Mouse (Mus musculus): ENCODE data around the gene Mapk6.

Gene Mapk6

DNA sequence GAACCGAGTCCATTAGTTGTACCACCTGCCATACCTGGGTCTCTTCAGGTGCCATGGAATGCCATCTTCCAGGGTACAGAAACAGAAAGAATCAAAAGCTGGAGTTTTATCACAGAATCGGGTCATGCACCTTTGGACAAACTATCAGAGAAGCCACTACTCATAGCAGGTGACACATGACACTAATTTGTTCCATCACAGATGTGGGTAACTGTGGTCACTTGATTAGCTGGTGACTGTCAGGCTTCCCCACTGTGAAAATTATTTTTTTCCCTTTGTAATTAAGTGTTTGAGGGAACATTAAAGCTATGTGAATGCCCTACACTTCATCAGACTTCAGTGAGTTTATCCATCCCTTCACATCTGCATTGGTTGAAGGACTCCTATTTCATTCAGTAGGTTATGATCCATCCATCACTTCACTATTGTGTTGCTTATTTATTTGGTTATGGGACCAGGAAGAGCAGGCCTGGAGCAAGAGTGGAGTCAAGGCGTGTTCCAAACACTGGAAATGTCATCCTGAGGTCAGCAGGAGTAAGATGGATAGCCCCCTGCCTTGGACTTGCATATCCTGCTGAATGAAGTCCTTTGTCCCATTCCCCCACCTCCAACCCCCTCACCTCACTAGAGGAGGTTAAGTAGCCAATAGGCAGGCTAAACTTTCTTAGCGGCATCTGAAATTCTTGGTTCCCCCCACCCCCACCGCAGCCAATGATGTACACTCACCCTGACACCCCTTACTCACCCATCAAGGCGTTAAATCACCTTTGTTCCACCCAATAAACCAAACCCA is 14.7 kb upstream of the Mapk6 start:
- DNase-seq (ENCODE audit: extremely low spot score) = no peak

DNA sequence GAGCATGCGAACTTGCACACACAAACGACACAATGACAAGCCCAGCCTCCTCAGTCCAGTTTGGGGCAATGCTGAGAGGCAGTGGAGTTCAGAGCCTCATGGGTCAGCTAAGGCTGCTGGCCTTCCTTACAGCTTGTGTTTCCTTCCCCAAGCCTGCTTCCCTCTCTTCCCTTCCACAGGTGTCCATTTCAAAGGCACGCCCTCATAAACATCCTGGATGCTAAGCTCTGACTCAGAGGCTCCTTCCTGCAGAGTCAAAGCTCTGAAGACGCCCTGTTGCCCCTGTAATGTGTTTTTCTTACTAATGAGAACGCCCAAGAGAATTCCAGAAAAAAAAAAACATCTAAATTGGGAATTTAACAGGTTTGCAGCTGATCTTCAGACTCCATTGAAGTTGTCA is 13.9 kb upstream of the Mapk6 start:
- no peak for DNase-seq (ENCODE audit: extremely low spot score)

DNA sequence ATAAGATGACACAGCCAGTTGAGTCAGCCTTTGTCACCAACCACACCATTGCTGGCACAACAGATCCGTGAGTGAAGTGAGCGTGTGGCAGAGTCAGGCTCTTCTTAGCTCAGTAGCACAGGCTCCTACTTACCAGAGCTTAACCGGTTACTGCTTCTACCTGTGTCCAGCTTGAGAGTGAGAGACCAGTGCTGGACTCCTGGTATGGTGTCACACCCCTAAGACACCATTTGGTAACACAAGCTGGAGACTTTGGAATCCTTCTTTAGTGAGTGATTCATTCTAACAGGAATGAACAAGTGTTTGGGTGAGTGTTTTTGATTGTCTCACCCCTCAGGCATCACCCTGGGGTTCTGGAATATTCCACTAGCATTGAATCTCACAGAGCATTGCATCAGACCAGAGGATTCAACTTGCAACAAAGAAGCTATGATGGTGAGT is 12.5 kb upstream of the Mapk6 start:
- DNase-seq (ENCODE audit: extremely low spot score) = no peak

DNA sequence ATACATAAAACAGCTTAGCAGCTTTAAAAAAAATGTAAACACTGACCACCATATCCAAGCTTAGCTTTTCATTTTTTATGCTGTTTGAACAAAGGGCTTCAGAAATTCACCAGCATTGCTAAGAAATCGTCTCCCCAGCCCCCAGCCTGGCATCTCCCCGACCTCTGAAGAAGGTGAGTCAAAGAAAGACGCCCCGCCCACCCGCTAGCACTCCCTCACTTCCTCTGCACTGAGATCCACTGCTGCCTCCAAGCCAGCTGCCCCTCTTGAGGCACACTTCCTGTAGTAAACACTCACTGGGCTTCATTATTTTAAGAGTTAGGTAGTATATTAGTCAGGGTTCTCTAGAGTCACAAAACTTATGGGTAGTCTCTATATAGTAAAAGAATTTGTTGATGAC is 4.4 kb upstream of the Mapk6 start:
- DNase-seq (ENCODE audit: extremely low spot score) = no peak

DNA sequence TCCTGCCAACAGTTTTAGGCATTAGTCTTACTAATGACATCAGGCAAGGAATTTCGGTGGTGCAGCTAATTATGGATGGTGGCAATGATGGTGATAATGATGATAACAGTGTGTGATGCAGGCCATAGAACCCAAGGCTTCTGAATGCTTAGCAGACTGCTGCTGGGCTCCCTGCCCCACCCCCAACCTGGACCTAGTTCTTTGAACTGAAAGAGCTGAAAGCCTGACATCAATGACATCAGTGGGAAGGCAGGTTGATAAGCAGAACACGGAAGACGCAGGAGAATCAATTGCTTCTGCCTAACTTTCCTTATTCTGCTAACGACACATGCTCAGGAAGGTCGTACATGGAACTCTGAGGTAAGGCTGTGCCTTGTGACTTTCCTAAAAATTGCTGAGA is 3.4 kb upstream of the Mapk6 start:
- DNase-seq (ENCODE audit: extremely low spot score) = no peak

GRCm38 (mm10) chr9:75411584-75411983 is 1.8 kb upstream of the Mapk6 start:
- no peak for DNase-seq (ENCODE audit: extremely low spot score)

DNA sequence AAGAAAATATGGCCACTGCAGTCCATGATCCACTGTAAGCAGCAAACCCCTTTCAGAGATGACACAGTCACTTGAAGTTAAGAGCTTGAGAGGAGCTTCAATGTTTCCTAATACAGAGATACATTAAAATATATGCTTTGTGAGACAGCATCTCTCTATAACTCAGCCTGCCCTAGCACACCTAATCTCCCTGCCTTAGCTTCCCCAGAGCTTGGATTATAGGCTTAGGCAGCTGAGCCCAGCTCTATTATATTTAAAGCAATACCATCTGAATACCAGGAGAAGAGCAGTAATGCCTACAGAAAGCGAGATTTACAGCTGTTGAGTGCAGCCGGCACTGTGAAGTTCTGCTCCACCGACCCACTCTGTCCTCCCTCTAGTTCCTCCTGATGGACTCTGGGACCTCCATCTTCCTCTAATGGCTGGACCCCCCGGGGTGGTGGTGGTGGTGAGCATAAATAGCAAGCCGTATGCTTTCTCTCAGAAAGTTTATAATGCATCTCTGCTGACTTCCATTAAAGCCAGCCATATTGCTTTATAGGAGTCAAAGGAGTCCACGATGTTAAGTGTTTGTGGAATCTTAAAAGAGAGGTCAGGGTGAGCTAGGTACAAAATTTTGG is 1.2 kb upstream of the Mapk6 start:
- no peak for DNase-seq (ENCODE audit: extremely low spot score)

- DNase-seq (ENCODE audit: extremely low spot score) = peak; percentile 78
Measured at GRCm38 (mm10) chr9:75409031-75409851, 564 bp downstream of the Mapk6 start.

- peak; percentile 48 for DNase-seq (ENCODE audit: extremely low spot score)
Measured at GRCm38 (mm10) chr9:75408204-75408826, 1.5 kb downstream of the Mapk6 start.

DNA sequence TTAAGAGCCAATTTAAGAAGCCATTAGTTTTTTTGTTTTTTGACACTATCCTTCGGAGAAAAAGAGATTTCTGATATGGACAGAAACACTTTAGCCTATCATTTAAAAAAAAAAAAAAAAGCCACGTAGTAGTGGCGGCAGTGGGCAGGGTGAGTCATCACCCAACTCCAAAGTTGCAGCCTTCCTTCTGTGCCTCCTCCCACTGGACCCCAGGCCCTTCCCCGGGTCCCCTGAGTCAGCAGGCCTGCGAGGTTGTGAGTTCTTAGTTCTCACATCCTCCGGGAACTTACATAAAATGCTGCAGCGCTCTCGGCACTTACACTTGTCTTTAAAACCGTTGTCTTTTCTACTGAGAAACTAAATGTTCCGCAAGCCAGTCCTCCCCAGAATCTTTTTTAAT is 2.0 kb downstream of the Mapk6 start:
- peak; percentile 30 for DNase-seq (ENCODE audit: extremely low spot score)

DNA sequence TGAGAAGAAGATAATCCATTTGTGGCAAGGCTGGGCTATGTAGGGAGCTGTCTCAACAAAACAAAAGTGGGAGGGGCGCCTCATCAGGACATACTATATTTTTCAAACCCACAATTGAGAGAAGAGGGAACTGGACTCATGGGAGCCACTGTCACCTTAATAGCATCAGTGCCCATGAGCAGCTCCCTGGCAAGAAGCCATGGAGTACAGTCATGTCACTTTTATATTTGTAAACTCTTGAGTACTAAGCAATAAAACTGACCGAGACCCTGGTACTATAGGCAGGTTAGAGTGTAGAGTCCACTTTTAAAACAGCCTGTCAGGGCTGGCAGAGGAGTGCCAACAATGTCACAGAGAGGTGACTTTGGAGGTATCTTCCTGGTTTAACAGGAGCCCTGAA is 3.7 kb downstream of the Mapk6 start:
- no peak for DNase-seq (ENCODE audit: extremely low spot score)

- no peak for DNase-seq (ENCODE audit: extremely low spot score)
Measured at GRCm38 (mm10) chr9:75403520-75403919, 6.3 kb downstream of the Mapk6 start.

GRCm38 (mm10) chr9:75401593-75402504 is 8.0 kb downstream of the Mapk6 start:
- DNase-seq (ENCODE audit: extremely low spot score) = no peak

- no peak for DNase-seq (ENCODE audit: extremely low spot score)
Measured at GRCm38 (mm10) chr9:75400639-75401038, 9.2 kb downstream of the Mapk6 start.

DNA sequence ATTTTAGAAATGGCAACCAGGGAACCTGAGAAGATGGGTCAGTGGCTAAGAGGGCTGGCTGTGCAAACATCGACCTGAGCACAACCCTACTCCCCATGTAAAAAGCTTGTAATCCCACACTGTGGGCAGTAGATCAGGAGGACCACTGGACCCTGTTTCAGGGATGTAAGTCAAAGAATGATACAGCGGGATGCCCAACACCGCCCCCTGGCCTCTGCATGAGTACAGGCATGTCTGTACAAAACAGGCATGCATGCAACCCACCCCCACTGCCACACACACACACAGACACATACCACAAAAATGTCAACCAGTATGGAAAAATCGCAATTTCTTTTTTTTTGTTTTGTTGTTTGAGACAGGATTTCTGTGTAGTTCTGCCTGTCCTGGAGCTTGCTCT is 10.7 kb downstream of the Mapk6 start:
- DNase-seq (ENCODE audit: extremely low spot score) = no peak

GRCm38 (mm10) chr9:75395971-75396370 is 13.8 kb downstream of the Mapk6 start:
- DNase-seq (ENCODE audit: extremely low spot score) = no peak

DNA sequence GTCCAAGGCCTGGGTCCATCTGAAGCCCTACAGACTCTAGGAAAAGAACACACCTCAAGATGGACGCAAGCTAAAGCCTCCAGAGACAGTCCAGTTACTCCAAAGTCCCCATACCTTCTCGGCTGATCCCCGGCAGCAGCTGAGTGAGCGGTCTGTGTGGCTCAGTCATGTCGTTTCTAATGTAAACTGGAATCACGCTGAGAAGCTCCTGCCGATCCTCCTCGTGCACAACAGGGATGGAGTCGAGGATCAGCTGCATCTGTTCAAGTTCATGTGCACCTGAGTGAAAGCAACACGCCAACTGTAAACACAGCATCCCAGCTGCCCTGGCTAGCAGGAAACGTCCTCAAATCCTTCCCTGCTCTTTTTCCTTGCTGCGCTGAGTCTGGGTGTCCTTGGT is 16.6 kb downstream of the Mapk6 start:
- DNase-seq (ENCODE audit: extremely low spot score) = no peak

DNA sequence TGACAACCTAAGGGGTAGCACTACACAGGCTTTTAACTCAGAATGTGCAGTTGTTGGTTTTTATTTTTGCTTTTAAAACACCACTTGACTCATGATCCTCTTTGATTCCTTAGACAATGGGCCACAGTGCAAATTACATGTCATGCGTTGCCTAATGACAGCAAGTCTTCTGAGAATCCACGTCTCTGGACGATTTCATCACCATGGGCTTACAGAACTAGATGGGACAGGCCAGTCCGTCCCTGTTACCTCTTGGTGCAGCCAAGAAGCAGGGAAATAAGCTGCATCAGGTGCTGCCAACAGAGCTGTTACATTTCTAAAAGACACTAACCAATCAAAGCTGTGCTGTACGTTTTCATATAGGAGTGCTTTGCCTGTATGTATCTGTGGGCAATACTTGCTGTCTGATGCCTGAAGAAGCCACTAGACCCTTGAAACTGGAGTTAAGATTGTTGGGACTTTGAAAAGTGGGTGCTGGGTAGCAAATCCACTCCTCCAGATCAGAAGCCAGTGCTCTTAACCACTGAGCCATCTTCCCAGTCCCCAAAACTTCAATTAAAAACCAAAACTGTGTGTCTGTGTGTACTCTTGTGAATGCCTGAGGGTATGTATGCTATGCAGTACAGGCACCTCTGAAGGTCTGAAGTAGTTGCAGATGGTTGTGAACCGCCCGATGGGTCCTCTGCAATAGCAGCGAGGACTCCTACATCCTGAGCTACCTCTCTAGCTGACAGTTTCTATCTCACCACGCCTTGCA is 24.4 kb downstream of the Mapk6 start:
- no peak for DNase-seq (ENCODE audit: extremely low spot score)

GRCm38 (mm10) chr9:75384337-75384962 is 25.4 kb downstream of the Mapk6 start:
- no peak for DNase-seq (ENCODE audit: extremely low spot score)

DNA sequence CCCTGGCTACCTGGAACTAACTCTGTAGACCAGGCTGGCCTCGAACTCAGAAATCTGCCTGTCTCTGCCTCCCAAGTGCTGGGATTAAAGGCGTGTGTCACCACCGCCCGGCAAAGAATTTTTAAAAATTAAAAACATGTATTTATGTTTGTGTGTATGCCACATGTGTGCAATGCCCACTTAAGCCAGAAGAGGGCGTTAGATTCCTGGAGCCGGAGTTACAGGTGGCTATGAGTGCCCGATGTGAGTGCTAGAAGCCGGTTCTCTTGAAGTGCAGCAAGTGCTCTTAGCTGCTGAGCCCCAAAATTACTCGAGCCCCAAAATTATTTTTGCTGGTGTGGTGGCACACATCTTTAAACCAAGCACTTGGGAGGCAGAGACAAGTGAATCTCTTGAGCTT is 26.0 kb downstream of the Mapk6 start:
- no peak for DNase-seq (ENCODE audit: extremely low spot score)

Measured in embryo, embryonic 9.5 days (tissue).